Mouse (Mus musculus) urinary bladder, postnatal 10 days (tissue): ENCODE results near the gene Rps19.
"Not testable (repeated sequence)": the region's sequence is repeated elsewhere in the genome, so short reads cannot be mapped to it uniquely, and the experiment has no call there.

Source experiments
- DNase-seq: peaks from one replicate; pipeline ENCODE4 v3.0.0; 2022; ENCODE audit warnings: low spot score

Gene Rps19

GRCm38 (mm10) chr7:24869532-24870165 is 14.5 kb upstream of the Rps19 start, which contains the start of the genes Lypd4 and Dmrtc2:
TSS of gene Lypd4 (minus strand) at chr7:24869941.
TSS of gene Dmrtc2 (plus strand) at chr7:24870057.
- DNase-seq = no peak

GRCm38 (mm10) chr7:24877588-24877987 is 6.6 kb upstream of the Rps19 start:
- DNase-seq = no peak

GRCm38 (mm10) chr7:24879620-24880019 is 4.6 kb upstream of the Rps19 start:
- DNase-seq = no peak

- DNase-seq = no peak
Measured at GRCm38 (mm10) chr7:24882416-24883199, 1.6 kb upstream of the Rps19 start.

- DNase-seq = no peak
Measured at GRCm38 (mm10) chr7:24884693-24885291, 621 bp downstream of the Rps19 start.

GRCm38 (mm10) chr7:24885468-24886307 is 1.5 kb downstream of the Rps19 start:
- no peak for DNase-seq

- no peak for DNase-seq
Measured at GRCm38 (mm10) chr7:24886308-24886633, 2.1 kb downstream of the Rps19 start.

GRCm38 (mm10) chr7:24887096-24887495 is 2.9 kb downstream of the Rps19 start:
- DNase-seq = no peak

GRCm38 (mm10) chr7:24889431-24890220 is 5.5 kb downstream of the Rps19 start:
- DNase-seq = no peak

GRCm38 (mm10) chr7:24890281-24891216 is 6.4 kb downstream of the Rps19 start:
- DNase-seq = no peak

GRCm38 (mm10) chr7:24891241-24892124 is 7.3 kb downstream of the Rps19 start:
- no peak for DNase-seq

GRCm38 (mm10) chr7:24892125-24892583 is 8.0 kb downstream of the Rps19 start:
- DNase-seq = no peak

- DNase-seq = not testable (repeated sequence)
Measured at GRCm38 (mm10) chr7:24895749-24896148, 11.6 kb downstream of the Rps19 start.

GRCm38 (mm10) chr7:24896269-24896668 is 12.1 kb downstream of the Rps19 start:
- no peak for DNase-seq

- DNase-seq = no peak
Measured at GRCm38 (mm10) chr7:24897224-24897623, 13.1 kb downstream of the Rps19 start, which contains the start of gene Cd79a. TSS of gene Cd79a (plus strand) at chr7:24897381.

GRCm38 (mm10) chr7:24897959-24898358 is 13.8 kb downstream of the Rps19 start:
- DNase-seq = no peak

- DNase-seq = no peak
Measured at GRCm38 (mm10) chr7:24901114-24901513, 16.9 kb downstream of the Rps19 start.

GRCm38 (mm10) chr7:24901842-24902241 is 17.7 kb downstream of the Rps19 start:
- no peak for DNase-seq

GRCm38 (mm10) chr7:24902264-24902629 is 18.1 kb downstream of the Rps19 start:
- no peak for DNase-seq
